Mouse (Mus musculus): ENCODE measurements around the gene Mymx.

Mymx gene

DNA sequence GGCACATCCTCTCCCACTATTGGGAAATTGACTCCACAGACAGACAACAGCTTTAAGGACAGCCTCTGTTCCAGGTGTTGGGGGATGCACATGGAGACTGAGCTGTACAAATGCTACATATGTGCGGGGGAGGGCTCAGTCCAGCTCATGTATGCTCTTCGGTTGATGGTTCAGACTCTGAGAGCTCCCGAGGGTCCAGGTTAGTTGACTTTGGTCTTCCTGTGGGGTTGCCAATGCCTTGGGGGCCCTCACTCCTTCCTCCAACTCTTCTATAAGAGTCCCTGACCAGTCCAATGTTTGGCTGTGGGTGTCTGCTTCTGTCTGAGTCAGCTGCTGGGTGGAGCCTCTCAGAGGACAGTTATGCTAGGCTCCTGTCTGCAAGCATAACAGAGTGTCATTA, 48.8 kb downstream of the Mymx start:
- intact Hi-C loops (cut with DNase I), result loop anchor here (5.0 kb wide), 1 partner anchor 36 kb away; no protein-coding TSS in a partner anchor

- intact Hi-C loops (cut with DNase I), result loop anchor here (5.0 kb wide), 1 partner anchor 35 kb away; no protein-coding TSS in a partner anchor
These were observed 50.0 kb downstream of the Mymx start for GRCm38 (mm10) chr17:45551816-45552451.

- intact Hi-C loops (cut with DNase I), result loop anchor here (5.0 kb wide), 1 partner anchor 34 kb away; no protein-coding TSS in a partner anchor
These were observed 50.6 kb downstream of the Mymx start for GRCm38 (mm10) chr17:45551249-45551796.
